ENCODE assay signal across 7 mouse cellular contexts in the genomic region with DNA sequence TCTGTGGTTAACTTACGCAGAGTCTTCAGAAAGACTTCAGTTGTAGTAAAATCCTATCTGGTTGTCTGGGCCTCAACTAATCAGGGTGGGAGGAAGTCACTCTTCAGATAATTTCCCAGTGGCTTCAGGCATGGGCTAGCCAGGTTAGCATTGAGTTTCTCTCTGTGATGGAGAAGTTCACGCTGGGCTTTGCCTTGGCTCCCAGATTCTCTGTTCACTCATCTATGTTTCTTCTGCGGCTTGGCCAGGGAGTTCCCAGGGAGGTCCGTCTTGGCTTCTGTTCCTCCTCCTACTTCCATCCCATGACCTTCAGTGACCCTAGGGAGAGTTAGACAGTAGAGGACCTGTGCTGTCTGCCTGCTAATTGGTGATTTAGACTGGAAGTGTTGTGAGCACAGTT.
DNase-seq lines count a peak whose midpoint lies in the region; ATAC-seq lines count a peak whose summit lies in the region.

No protein-coding gene starts in this region.

- H3K9ac ChIP-seq in hindbrain, embryonic 14.5 days, result no peak overlapping the region

- DNase-seq in R1 (ENCODE audit: low read depth, low spot score), result peak; percentile 66
- peak; percentile 23 to 26 for DNase-seq in cerebellum, postnatal 25 days
- no peak for DNase-seq in hindbrain, embryonic 14.5 days (ENCODE audit: low spot score)
- no peak for DNase-seq in midbrain, embryonic 10.5 days (ENCODE audit: low spot score)
- DNase-seq in urinary bladder, postnatal 14 days (ENCODE audit: low spot score), result no peak
- DNase-seq in thymus, postnatal 25 days, result no peak
- DNase-seq in left cerebral cortex, adult 9 months (ENCODE audit: low spot score in 2 of 2), result no peak

- no peaks in the 10 kb centered on the region for H3K27me3 ChIP-seq in hindbrain, embryonic 14.5 days (ENCODE audit: control insufficient read depth, insufficient read depth, low read length)
- no peaks in the 10 kb centered on the region for H3K27me3 ChIP-seq in midbrain, embryonic 10.5 days (ENCODE audit: low read depth, poor library complexity, severe bottlenecking)

- H3K4me3 ChIP-seq in hindbrain, embryonic 14.5 days (replicated peaks; ENCODE audit: low read length), result no peak overlapping the region
- H3K4me3 ChIP-seq in midbrain, embryonic 10.5 days, result 0 out of 2 replicates have a peak overlapping the region, but pooled peaks have one; percentile 9

- no peak for ATAC-seq in hindbrain, embryonic 14.5 days (ENCODE audit: low FRiP score)

- WGBS in hindbrain, embryonic 14.5 days, result 49% methylated on average over 4 of the region's 4 CpGs
- WGBS in midbrain, embryonic 10.5 days, result 51% methylated on average over 4 of the region's 4 CpGs

- H3K4me1 ChIP-seq in hindbrain, embryonic 14.5 days (replicated peaks; ENCODE audit: control insufficient read depth, insufficient read depth, low read length), result peaks cover 17% of the 10 kb centered on the region
- H3K4me1 ChIP-seq in midbrain, embryonic 10.5 days, result peaks cover 7% of the 10 kb centered on the region

- H3K4me2 ChIP-seq in hindbrain, embryonic 14.5 days (replicated peaks), result peak overlapping the region; percentile 38

- peak overlapping the region; percentile 50; the same call in 1 of the 2 replicates for H3K27ac ChIP-seq in hindbrain, embryonic 14.5 days
- peak overlapping the region; percentile 80 for H3K27ac ChIP-seq in midbrain, embryonic 10.5 days (replicated peaks)

- no peaks in the 10 kb centered on the region for H3K9me3 ChIP-seq in hindbrain, embryonic 14.5 days (ENCODE audit: control insufficient read depth, low read length)
- no peaks in the 10 kb centered on the region for H3K9me3 ChIP-seq in midbrain, embryonic 10.5 days (replicated peaks)

- H3K36me3 ChIP-seq in hindbrain, embryonic 14.5 days (replicated peaks; ENCODE audit: control insufficient read depth, insufficient read depth), result no peaks in the 10 kb centered on the region
- H3K36me3 ChIP-seq in midbrain, embryonic 10.5 days, result no peaks in the 10 kb centered on the region

Comparison
In these comparisons a context has a peak if more than half of its experiments do, and no peak if none do; other contexts are left out.
1. DNase-seq: peak in R1 (single experiment) and cerebellum, postnatal 25 days (2 of 2); none in hindbrain, embryonic 14.5 days (single experiment), midbrain, embryonic 10.5 days (single experiment), urinary bladder, postnatal 14 days (single experiment), thymus, postnatal 25 days (single experiment) and left cerebral cortex, adult 9 months (0 of 2).